Mouse (Mus musculus) myocyte (in vitro differentiated cells): ENCODE results near the gene Gm10670. TPM values are rescaled to one million over a fixed set of nuclear protein-coding genes. Genes with fewer than 3 reads are reported as not detected.
"Not testable (repeated sequence)": the region's sequence is repeated elsewhere in the genome, so short reads cannot be mapped to it uniquely, and the experiment has no call there.

Experiments
- H3K27me3 ChIP-seq: one replicate; pipeline ENCODE4 v1.6.1; 2011; ENCODE audit not compliant: control insufficient read depth, insufficient read depth, insufficient read length
- H3K36me3 ChIP-seq: one replicate; pipeline ENCODE4 v1.6.1; 2011; ENCODE audit not compliant: control insufficient read depth, insufficient read depth
- H3K4me2 ChIP-seq: one replicate; pipeline ENCODE4 v1.6.1; 2011; ENCODE audit warnings: low read depth, control low read depth
- H3K4me3 ChIP-seq: one replicate; pipeline ENCODE4 v1.5.1; 2011; ENCODE audit warnings: mild to moderate bottlenecking, control low read depth, moderate library complexity
- H3K79me2 ChIP-seq: one replicate; pipeline ENCODE4 v1.6.1; 2011; ENCODE audit not compliant: control insufficient read depth, insufficient read depth
- H3ac ChIP-seq: one replicate; pipeline ENCODE4 v1.6.1; 2011; ENCODE audit not compliant: control insufficient read depth, insufficient read length
- polyA plus RNA-seq: library from polyadenylated mRNA; unstranded; fragments of >200 nt; fragmentation: generic; extraction: Trizol; gene quantifications from one replicate; pipeline ENCODE4 v1.2.1, GENCODE M21; 2012; ENCODE audit warnings: missing spikeins

Gm10670 gene
- not detected for polyA plus RNA-seq

GRCm38 (mm10) chr7:20474825-20475224 is at the start of gene Gm10670:
TSS of gene Gm10670 (minus strand) at chr7:20474925.
- H3K27me3 ChIP-seq, H3K4me3 ChIP-seq, H3K79me2 ChIP-seq, H3K36me3 ChIP-seq, H3ac ChIP-seq, H3K4me2 ChIP-seq: not testable (repeated sequence)

GRCm38 (mm10) chr7:20510434-20510833 is 35.7 kb upstream of the Gm10670 start, which contains the start of gene Vmn1r103:
TSS of gene Vmn1r103 (minus strand) at chr7:20510534.
- not testable (repeated sequence) for H3K36me3 ChIP-seq, H3K79me2 ChIP-seq, H3K4me3 ChIP-seq, H3ac ChIP-seq, H3K27me3 ChIP-seq, H3K4me2 ChIP-seq

GRCm38 (mm10) chr7:20442493-20442892 is 32.2 kb downstream of the Gm10670 start, which contains the start of gene Vmn1r101:
TSS of gene Vmn1r101 (minus strand) at chr7:20442593.
- not testable (repeated sequence) for H3K27me3 ChIP-seq, H3K4me3 ChIP-seq, H3ac ChIP-seq, H3K4me2 ChIP-seq, H3K79me2 ChIP-seq, H3K36me3 ChIP-seq

Other genes starting within 250 kb of the Gm10670 start
- gene Gm4498, start 241.1 kb downstream of the Gm10670 start, polyA plus RNA-seq = not detected
- gene Gm5890, start 212.1 kb downstream of the Gm10670 start, polyA plus RNA-seq = not detected
- gene Gm4133, start 140.9 kb downstream of the Gm10670 start, polyA plus RNA-seq = not detected
- gene Gm5728, start 99.5 kb downstream of the Gm10670 start, polyA plus RNA-seq = not detected
- gene Vmn1r100, start 57.0 kb downstream of the Gm10670 start, polyA plus RNA-seq = not detected
- not detected for gene Vmn1r101, start 32.3 kb downstream of the Gm10670 start, polyA plus RNA-seq
- not detected for gene Vmn1r103, start 35.6 kb upstream of the Gm10670 start, polyA plus RNA-seq
- gene Vmn1r104, start 58.9 kb upstream of the Gm10670 start, polyA plus RNA-seq = not detected
- gene Gm5726, start 70.8 kb upstream of the Gm10670 start, polyA plus RNA-seq = not detected
- gene Gm4141, start 101.3 kb upstream of the Gm10670 start, polyA plus RNA-seq = not detected
- gene Gm4513, start 124.1 kb upstream of the Gm10670 start, polyA plus RNA-seq = not detected
- gene Vmn1r107, start 194.0 kb upstream of the Gm10670 start, polyA plus RNA-seq = not detected
- not detected for gene Vmn1r111, start 228.3 kb upstream of the Gm10670 start, polyA plus RNA-seq